Mouse (Mus musculus) CH12.LX (cell line): Measurements from ENCODE around the gene Lypd8. TPM values are rescaled to one million over a fixed set of nuclear protein-coding genes. Genes with fewer than 3 reads are reported as not detected.

Experiments used
- DNase-seq: peaks from one replicate; pipeline ENCODE4 v3.0.0-alpha.2; 2013; ENCODE audit errors: extremely low read depth
- H3K27ac ChIP-seq: 2 replicates; pipeline ENCODE4 v1.5.1; 2012; ENCODE audit warnings: low read depth, mild to moderate bottlenecking, control low read depth, moderate library complexity; ENCODE audit not compliant: insufficient read depth
- H3K27me3 ChIP-seq: replicated peaks from 2 replicates; pipeline ENCODE3; 2012; ENCODE audit warnings: inconsistent platforms
- H3K36me3 ChIP-seq, 2 experiments: replicated peaks in 1 of 2; 2 replicates each; pipeline versions ENCODE3 to v1.6.1; 2012; ENCODE audit warnings: inconsistent platforms in 1 of 2, low read length in 1 of 2, mild to moderate bottlenecking in 1 of 2, mixed read lengths in 1 of 2, moderate library complexity in 1 of 2; ENCODE audit not compliant: control insufficient read depth in 1 of 2, insufficient read depth in 1 of 2
- H3K4me1 ChIP-seq, 2 experiments: 2 replicates each; pipeline ENCODE4 v1.6.1; 2012; ENCODE audit warnings: inconsistent platforms in 1 of 2, moderate library complexity in 1 of 2; ENCODE audit not compliant: insufficient read depth in 2 of 2, control insufficient read depth in 1 of 2
- H3K4me2 ChIP-seq: 2 replicates; pipeline ENCODE4 v1.6.1; 2012; ENCODE audit warnings: low read depth, mild to moderate bottlenecking, control low read depth; ENCODE audit not compliant: poor library complexity, insufficient read depth, severe bottlenecking
- H3K4me3 ChIP-seq, 3 experiments: fragments of 150-350 bp in 1 of 3; sonication (generic) in 1 of 3; replicated peaks in 1 of 3; 2 replicates each; pipeline versions ENCODE3 to v1.5.1; 2011 to 2012; ENCODE audit warnings: low read depth in 2 of 3, low read length in 2 of 3, mild to moderate bottlenecking in 2 of 3, moderate library complexity in 2 of 3, control low read depth in 1 of 3, improper control_type of control experiment in 1 of 3, inconsistent platforms in 1 of 3, mixed read lengths in 1 of 3; ENCODE audit not compliant: poor library complexity in 1 of 3
- H3K79me2 ChIP-seq: replicated peaks from 2 replicates; pipeline ENCODE4 v1.6.1; 2012; ENCODE audit warnings: mild to moderate bottlenecking, moderate library complexity; ENCODE audit not compliant: control insufficient read depth, poor library complexity, insufficient read depth, severe bottlenecking; ENCODE audit errors: extremely low read depth
- H3K9ac ChIP-seq: 2 replicates; pipeline ENCODE4 v1.6.1; 2012; ENCODE audit warnings: low read depth, mild to moderate bottlenecking, control low read depth, moderate library complexity; ENCODE audit not compliant: insufficient read depth
- H3K9me3 ChIP-seq: replicated peaks from 2 replicates; pipeline ENCODE3; 2012; ENCODE audit warnings: low read length, inconsistent platforms, mixed read lengths
- CHD1 ChIP-seq: IDR thresholded peaks from 2 replicates; pipeline ENCODE4 v1.6.1; 2012; ENCODE audit warnings: low read depth, low read length, improper control_type of control experiment, inconsistent platforms
- CHD2 ChIP-seq: IDR thresholded peaks from 2 replicates; pipeline ENCODE4 v1.6.1; 2011; ENCODE audit warnings: low read length, improper control_type of control experiment
- E2F4 ChIP-seq: IDR thresholded peaks from 2 replicates; pipeline ENCODE4 v1.6.1; 2011; ENCODE audit warnings: low read depth, low read length, improper control_type of control experiment; ENCODE audit not compliant: insufficient replicate concordance
- ELF1 ChIP-seq: IDR thresholded peaks from 2 replicates; pipeline ENCODE4 v1.6.1; 2014; ENCODE audit warnings: low read depth, mild to moderate bottlenecking, inconsistent platforms, low read length, improper control_type of control experiment
- EP300 ChIP-seq: IDR thresholded peaks from 2 replicates; pipeline ENCODE4 v1.6.1; 2011; ENCODE audit warnings: low read length, improper control_type of control experiment
- ETS1 ChIP-seq: conservative IDR thresholded peaks from 2 replicates; pipeline ENCODE4 v1.6.1; 2012; ENCODE audit warnings: low read depth, mild to moderate bottlenecking, inconsistent platforms, low read length, improper control_type of control experiment, moderate library complexity
- HCFC1 ChIP-seq: IDR thresholded peaks from 2 replicates; pipeline ENCODE4 v1.6.1; 2012; ENCODE audit warnings: low read depth, mild to moderate bottlenecking, inconsistent platforms, low read length, improper control_type of control experiment
- IRF4 ChIP-seq: IDR thresholded peaks from 2 replicates; pipeline ENCODE4 v1.6.1; 2014; ENCODE audit warnings: low read depth, mild to moderate bottlenecking, inconsistent platforms, low read length, improper control_type of control experiment
- JUN ChIP-seq: IDR thresholded peaks from 2 replicates; pipeline ENCODE4 v1.6.1; 2011; ENCODE audit warnings: low read depth, mild to moderate bottlenecking, low read length, improper control_type of control experiment, moderate library complexity; ENCODE audit not compliant: insufficient read depth
- MAFK ChIP-seq: IDR thresholded peaks from 2 replicates; pipeline ENCODE4 v1.6.1; 2011; ENCODE audit warnings: low read length, improper control_type of control experiment; ENCODE audit not compliant: insufficient replicate concordance
- MAZ ChIP-seq: IDR thresholded peaks from 2 replicates; pipeline ENCODE4 v1.6.1; 2012; ENCODE audit warnings: low read depth, mild to moderate bottlenecking, inconsistent platforms, low read length, improper control_type of control experiment, moderate library complexity
- MXI1 ChIP-seq: IDR thresholded peaks from 2 replicates; pipeline ENCODE4 v1.6.1; 2011; ENCODE audit warnings: mild to moderate bottlenecking, low read depth, low read length, improper control_type of control experiment
- MYC ChIP-seq: IDR thresholded peaks from 2 replicates; pipeline ENCODE4 v1.6.1; 2011; ENCODE audit warnings: low read depth, mild to moderate bottlenecking, improper control_type of control experiment, low read length
- NELFE ChIP-seq: IDR thresholded peaks from 2 replicates; pipeline ENCODE4 v1.6.1; 2011; ENCODE audit warnings: low read depth, low read length, improper control_type of control experiment
- POLR2A ChIP-seq: IDR thresholded peaks from 2 replicates; pipeline ENCODE4 v1.6.1; 2011; ENCODE audit warnings: low read depth, mild to moderate bottlenecking, improper control_type of control experiment, low read length
- POLR2AphosphoS2 ChIP-seq: IDR thresholded peaks from 2 replicates; pipeline ENCODE4 v1.6.1; 2011; ENCODE audit warnings: low read depth, low read length, improper control_type of control experiment
- RAD21 ChIP-seq: IDR thresholded peaks from 2 replicates; pipeline ENCODE4 v1.6.1; 2011; ENCODE audit warnings: low read depth, mild to moderate bottlenecking, low read length, improper control_type of control experiment, moderate library complexity
- TBP ChIP-seq: conservative IDR thresholded peaks from 2 replicates; pipeline ENCODE4 v1.6.1; 2011; ENCODE audit warnings: low read depth, low read length, improper control_type of control experiment
- USF1 ChIP-seq: IDR thresholded peaks from 2 replicates; pipeline ENCODE4 v1.6.1; 2014; ENCODE audit warnings: low read depth, mild to moderate bottlenecking, inconsistent platforms, low read length, improper control_type of control experiment
- USF2 ChIP-seq: conservative IDR thresholded peaks from 2 replicates; pipeline ENCODE4 v1.6.1; 2011; ENCODE audit warnings: low read depth, low read length, improper control_type of control experiment
- ZC3H11A ChIP-seq: IDR thresholded peaks from 2 replicates; pipeline ENCODE4 v1.6.1; 2012; ENCODE audit warnings: low read depth, mild to moderate bottlenecking, inconsistent platforms, low read length, improper control_type of control experiment
- ZMIZ1 ChIP-seq: IDR thresholded peaks from 2 replicates; pipeline ENCODE4 v1.6.1; 2012; ENCODE audit warnings: low read depth, mild to moderate bottlenecking, inconsistent platforms, low read length, improper control_type of control experiment
- dilution Hi-C: fragments of 300-500 bp; cut with MboI; formaldehyde crosslinking; loops from 2 replicates; pipeline ENCODE4 v1.14.3; 2020; ENCODE audit warnings: low sequenced_read_pairs; ENCODE audit not compliant: extremely low pct_unique_long_range_greater_than_20kb, extremely low pct_ligation_motif_present
- in situ Hi-C: fragments of 300-500 bp; cut with MboI; formaldehyde crosslinking; loops from 3 replicates; pipeline ENCODE4 v1.14.3; 2019; ENCODE audit warnings: low sequenced_read_pairs, low pct_ligation_motif_present, low pct_unique_long_range_greater_than_20kb, mixed read lengths
- polyA plus RNA-seq: library from polyadenylated mRNA; unstranded; fragments of >175 nt; gene quantifications from 2 replicates; pipeline ENCODE4 v1.2.1, GENCODE M21; 2012; ENCODE audit warnings: low read depth; ENCODE audit not compliant: insufficient read length
- total RNA-seq, 2 experiments: library from RNA; depleted of rRNA; stranded (reverse); fragments of 300-350 nt in 1 of 2; fragments of >200 nt in 1 of 2; gene quantifications; 2 replicates each; pipeline ENCODE4 v1.2.3; 2012 to 2014

Gene Lypd8
- total and polyA plus RNA-seq, 3 experiments = not detected

DNA sequence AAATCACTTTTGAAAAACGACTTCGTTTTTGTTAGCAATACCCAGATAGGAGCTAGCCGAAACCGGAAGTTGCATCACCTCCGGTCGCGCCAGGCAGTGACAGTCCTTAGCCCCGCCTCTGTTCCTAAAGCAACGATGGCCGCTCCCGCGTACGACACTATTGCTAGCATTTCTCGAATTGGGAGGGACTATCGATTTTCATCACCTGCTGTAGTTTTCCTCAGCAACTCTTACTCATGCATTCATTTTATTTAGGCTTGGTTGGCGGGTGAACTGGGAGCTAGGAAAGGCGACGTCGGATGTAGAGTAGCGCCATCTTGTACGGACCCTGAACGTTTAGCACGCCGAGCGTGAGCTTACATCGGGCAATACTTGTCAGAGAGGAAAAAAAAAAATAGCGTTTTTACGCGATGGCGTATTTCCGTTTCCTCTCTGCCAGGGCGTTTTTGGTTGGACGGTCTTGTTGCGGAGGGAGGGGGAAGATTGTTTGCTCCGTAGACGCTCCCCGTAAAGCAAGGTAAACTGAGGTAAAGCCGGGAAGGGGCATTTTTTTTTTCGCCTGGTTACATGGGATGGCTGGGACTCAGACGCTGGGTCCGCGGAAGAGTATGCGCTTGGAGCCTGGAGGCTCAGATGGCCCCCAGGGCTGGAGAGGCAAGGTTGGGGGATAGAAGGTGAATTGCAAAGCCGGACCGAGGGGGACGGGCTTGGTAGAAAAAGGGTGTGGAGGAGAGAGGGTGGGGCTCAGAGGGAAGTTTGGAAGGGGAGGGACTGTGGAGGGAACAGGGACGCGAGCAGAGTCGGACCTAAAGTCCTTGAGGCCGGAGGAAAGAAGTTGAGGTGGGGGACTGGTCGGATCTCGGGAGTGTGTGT, 48.3 kb upstream of the Lypd8 start, which contains the start of the genes Zfp672 and Sh3bp5l (continued):
- TF ChIP-seq HCFC1 = peak; percentile 93

DNA sequence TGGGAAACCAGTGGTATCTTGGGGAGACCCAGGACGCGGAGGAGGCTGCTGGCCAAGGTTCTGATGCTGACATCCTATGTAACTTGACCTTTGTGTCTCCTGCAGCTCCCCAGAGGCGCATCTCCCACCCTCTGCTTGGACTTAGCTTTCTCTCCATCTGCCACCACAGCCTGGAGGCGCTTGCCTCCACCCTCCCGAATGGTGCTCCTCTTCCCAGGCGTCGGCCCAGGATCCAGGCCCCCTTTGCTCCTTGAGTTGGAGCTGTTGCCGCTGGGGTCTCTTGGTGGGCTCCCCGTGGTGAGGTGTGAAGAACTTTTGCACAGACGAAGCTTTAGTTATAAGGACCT, 47.7 kb upstream of the Lypd8 start:
- peak overlapping the region; percentile 55; the same call in 1 of the 2 replicates for H3K27ac ChIP-seq
- peak overlapping the region; percentile 96 for H3K9ac ChIP-seq

DNA sequence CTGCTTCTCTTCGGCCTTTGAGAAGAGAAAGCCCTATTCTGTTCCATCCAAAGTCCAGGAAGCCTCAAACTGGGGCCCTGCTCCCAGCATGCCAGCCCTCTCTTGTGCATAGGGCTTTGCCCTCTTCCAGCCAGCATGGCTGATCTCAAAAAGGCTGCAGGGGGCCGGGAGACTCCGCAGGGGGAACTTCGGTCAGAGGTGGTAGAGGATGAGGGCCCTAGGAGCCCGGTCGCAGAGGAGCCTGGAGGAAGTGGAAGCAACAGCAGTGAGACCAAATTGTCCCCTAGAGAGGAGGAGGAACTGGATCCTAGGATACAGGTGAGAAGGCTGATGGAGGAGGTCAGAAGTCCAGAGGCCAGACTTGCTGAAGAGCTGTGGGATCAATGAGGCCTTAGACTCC, 47.3 kb upstream of the Lypd8 start:
- H3K4me1 ChIP-seq = peaks cover 14 to 43% of the 10 kb centered on the region in 2 experiments
- no peak for DNase-seq
- H3K79me2 ChIP-seq = peaks cover 55% of the 10 kb centered on the region
- TF ChIP-seq JUN = no peak
- TF ChIP-seq ETS1 = no peak
- TF ChIP-seq MAZ = no peak
- no peak for TF ChIP-seq POLR2A
- no peak for TF ChIP-seq MYC
- no peak for TF ChIP-seq TBP
- H3K36me3 ChIP-seq = peaks cover 36 to 62% of the 10 kb centered on the region in 2 experiments
- dilution Hi-C loops = no loop called here
- H3K27me3 ChIP-seq = no peaks in the 10 kb centered on the region
- H3K9me3 ChIP-seq = peaks cover 4% of the 10 kb centered on the region
- in situ Hi-C loops = loop anchor here (25.0 kb wide), 1 partner anchor 819 kb away; the partner anchor contains the start of genes Fam114a2 and Mfap3
- peak overlapping the region; percentile 85 for H3K4me2 ChIP-seq
- H3K27ac ChIP-seq = no peak overlapping the region
- H3K9ac ChIP-seq = peak overlapping the region; percentile 96
- H3K4me3 ChIP-seq = peak overlapping the region; percentile 84 to 100 (median 95)

More for the DNA sequence above, 47.7 kb upstream of the Lypd8 start:
- peak overlapping the region; percentile 84 to 100 (median 95) for H3K4me3 ChIP-seq
- TF ChIP-seq TBP (no peak), NELFE (no peak), MAZ (no peak), CHD2 (no peak), MXI1 (no peak), IRF4 (no peak), EP300 (no peak), USF2 (no peak), POLR2AphosphoS2 (no peak), ELF1 (no peak), ZC3H11A (no peak), USF1 (no peak), CHD1 (no peak), RAD21 (no peak), ZMIZ1 (no peak), ETS1 (no peak), E2F4 (no peak), MAFK (no peak)
- peaks cover 34 to 61% of the 10 kb centered on the region in 2 experiments for H3K36me3 ChIP-seq
- dilution Hi-C loops (no loop called here), in situ Hi-C loops (loop anchor here (25.0 kb wide), 1 partner anchor 819 kb away; the partner anchor contains the start of genes Fam114a2 and Mfap3)
- no peaks in the 10 kb centered on the region for H3K27me3 ChIP-seq
- H3K79me2 ChIP-seq = peaks cover 55% of the 10 kb centered on the region
- peaks cover 14 to 43% of the 10 kb centered on the region in 2 experiments for H3K4me1 ChIP-seq
- H3K9me3 ChIP-seq = peaks cover 4% of the 10 kb centered on the region
- no peak for DNase-seq
- H3K4me2 ChIP-seq = peak overlapping the region; percentile 85
